Mouse (Mus musculus) MEL (cell line): ENCODE measurements at regions not wholly inside any gene's neighbourhood (a gene's known extent, or its start where the extent isn't known, plus 50 kb on each side); places are given as distances from the start of the nearest gene placed in this dataset.

Experiments used
- DNase-seq: peaks from one replicate; pipeline ENCODE4 v3.0.0; 2011; ENCODE audit warnings: low read depth, low spot score
- H3K27ac ChIP-seq: 2 replicates; pipeline ENCODE4 v1.5.1; 2012; ENCODE audit warnings: low read depth, mild to moderate bottlenecking, control low read depth, low read length, moderate library complexity; ENCODE audit not compliant: control insufficient read depth
- H3K27me3 ChIP-seq, 2 experiments: fragments of 150-350 bp in 1 of 2; sonication (generic) in 1 of 2; 2 replicates each; pipeline ENCODE4 v1.6.1; 2012; ENCODE audit warnings: low read length in 2 of 2, mild to moderate bottlenecking in 2 of 2, improper control_type of control experiment in 1 of 2, moderate library complexity in 1 of 2; ENCODE audit not compliant: insufficient read depth in 2 of 2, control insufficient read depth in 1 of 2
- H3K36me3 ChIP-seq, 2 experiments: 2 replicates each; pipeline ENCODE4 v1.6.1; 2012 to 2014; ENCODE audit warnings: low read length in 2 of 2, improper control_type of control experiment in 1 of 2, inconsistent platforms in 1 of 2, mild to moderate bottlenecking in 1 of 2; ENCODE audit not compliant: insufficient read depth in 2 of 2, control insufficient read depth in 1 of 2
- H3K4me1 ChIP-seq, 2 experiments: fragments of 150-350 bp in 1 of 2; sonication (generic) in 1 of 2; 2 replicates each; pipeline ENCODE4 v1.6.1; 2012; ENCODE audit warnings: low read length in 2 of 2, improper control_type of control experiment in 1 of 2, mild to moderate bottlenecking in 1 of 2; ENCODE audit not compliant: insufficient read depth in 2 of 2, control insufficient read depth in 1 of 2
- H3K4me3 ChIP-seq, 2 experiments: fragments of 150-350 bp in 1 of 2; sonication (generic) in 1 of 2; 2 replicates each; pipeline ENCODE4 v1.5.1; 2012; ENCODE audit warnings: low read depth in 2 of 2, low read length in 2 of 2, mild to moderate bottlenecking in 2 of 2, moderate library complexity in 2 of 2, control low read depth in 1 of 2, improper control_type of control experiment in 1 of 2; ENCODE audit not compliant: control insufficient read depth in 1 of 2, insufficient read depth in 1 of 2
- H3K79me2 ChIP-seq: 2 replicates; pipeline ENCODE4 v1.6.1; 2012; ENCODE audit warnings: mild to moderate bottlenecking, low read length, moderate library complexity; ENCODE audit not compliant: control insufficient read depth, poor library complexity, insufficient read depth
- H3K9ac ChIP-seq: 2 replicates; pipeline ENCODE4 v1.6.1; 2012; ENCODE audit warnings: low read depth, mild to moderate bottlenecking, control low read depth, low read length, moderate library complexity; ENCODE audit not compliant: control insufficient read depth, poor library complexity, severe bottlenecking
- H3K9me3 ChIP-seq: fragments of 150-350 bp; sonication (generic); replicated peaks from 2 replicates; pipeline ENCODE4 v1.6.1; 2012; ENCODE audit warnings: mild to moderate bottlenecking, low read length, improper control_type of control experiment, moderate library complexity; ENCODE audit not compliant: insufficient read depth
- CHD2 ChIP-seq: IDR thresholded peaks from 2 replicates; pipeline ENCODE4 v1.6.1; 2011; ENCODE audit warnings: low read length, improper control_type of control experiment
- CTCF ChIP-seq, 3 experiments: IDR thresholded peaks in 2 of 3; conservative IDR thresholded peaks in 1 of 3; 2 replicates each; pipeline ENCODE4 v1.5.1; 2011 to 2012; ENCODE audit warnings: low read length in 3 of 3, low read depth in 2 of 3, mild to moderate bottlenecking in 2 of 3, improper control_type of control experiment in 1 of 3, inconsistent platforms in 1 of 3, mixed read lengths in 1 of 3, moderate library complexity in 1 of 3; ENCODE audit not compliant: control insufficient read depth in 1 of 3, insufficient read depth in 1 of 3, poor library complexity in 1 of 3, severe bottlenecking in 1 of 3
- ELF1 ChIP-seq: IDR thresholded peaks from 2 replicates; pipeline ENCODE4 v1.6.1; 2014; ENCODE audit warnings: low read depth, mild to moderate bottlenecking, inconsistent platforms, low read length, improper control_type of control experiment, moderate library complexity
- ETS1 ChIP-seq: IDR thresholded peaks from 2 replicates; pipeline ENCODE4 v1.6.1; 2012; ENCODE audit warnings: low read depth, mild to moderate bottlenecking, inconsistent platforms, low read length, improper control_type of control experiment, moderate library complexity
- GABPA ChIP-seq: IDR thresholded peaks from 2 replicates; pipeline ENCODE4 v1.6.1; 2012; ENCODE audit warnings: low read depth, mild to moderate bottlenecking, inconsistent platforms, low read length, improper control_type of control experiment, moderate library complexity
- GATA1 ChIP-seq: IDR thresholded peaks from 2 replicates; pipeline ENCODE4 v1.6.1; 2011; ENCODE audit warnings: low read depth, low read length, improper control_type of control experiment
- HCFC1 ChIP-seq: IDR thresholded peaks from 2 replicates; pipeline ENCODE4 v1.6.1; 2012; ENCODE audit warnings: low read depth, mild to moderate bottlenecking, inconsistent platforms, low read length, improper control_type of control experiment, moderate library complexity
- JUND ChIP-seq: IDR thresholded peaks from 2 replicates; pipeline ENCODE4 v1.6.1; 2011; ENCODE audit warnings: low read depth, mild to moderate bottlenecking, improper control_type of control experiment, low read length
- MAFK ChIP-seq: IDR thresholded peaks from 2 replicates; pipeline ENCODE4 v1.6.1; 2011; ENCODE audit warnings: low read depth, mild to moderate bottlenecking, low read length, improper control_type of control experiment, borderline replicate concordance
- MXI1 ChIP-seq: IDR thresholded peaks from 2 replicates; pipeline ENCODE4 v1.6.1; 2011; ENCODE audit warnings: mild to moderate bottlenecking, low read depth, low read length, improper control_type of control experiment
- MYB ChIP-seq: IDR thresholded peaks from 2 replicates; pipeline ENCODE4 v1.6.1; 2011; ENCODE audit warnings: mild to moderate bottlenecking, low read depth, low read length, improper control_type of control experiment
- NRF1 ChIP-seq: IDR thresholded peaks from 2 replicates; pipeline ENCODE4 v1.6.1; 2014; ENCODE audit warnings: low read depth, mild to moderate bottlenecking, inconsistent platforms, low read length, improper control_type of control experiment, moderate library complexity; ENCODE audit not compliant: poor library complexity, insufficient read depth, severe bottlenecking
- POLR2A ChIP-seq, 2 experiments: IDR thresholded peaks; 2 replicates each; pipeline ENCODE4 v1.6.1; 2011 to 2012; ENCODE audit warnings: low read length in 2 of 2, mild to moderate bottlenecking in 2 of 2, control low read depth in 1 of 2, improper control_type of control experiment in 1 of 2, low read depth in 1 of 2, moderate library complexity in 1 of 2; ENCODE audit not compliant: control insufficient read depth in 1 of 2, insufficient read depth in 1 of 2, poor library complexity in 1 of 2
- POLR2AphosphoS5 ChIP-seq: IDR thresholded peaks from 2 replicates; pipeline ENCODE4 v1.6.1; 2012; ENCODE audit warnings: low read depth, borderline replicate concordance, mild to moderate bottlenecking, inconsistent platforms, low read length, moderate library complexity, mixed read lengths
- SMC3 ChIP-seq: IDR thresholded peaks from 2 replicates; pipeline ENCODE4 v1.6.1; 2011; ENCODE audit warnings: low read depth, low read length, improper control_type of control experiment
- TBP ChIP-seq: IDR thresholded peaks from 2 replicates; pipeline ENCODE4 v1.8.0; 2011; ENCODE audit warnings: low read depth, low read length, improper control_type of control experiment
- ZKSCAN1 ChIP-seq: IDR thresholded peaks from 2 replicates; pipeline ENCODE4 v1.6.1; 2012; ENCODE audit warnings: low read depth, mild to moderate bottlenecking, inconsistent platforms, low read length, improper control_type of control experiment, moderate library complexity
- ZMIZ1 ChIP-seq: IDR thresholded peaks from 2 replicates; pipeline ENCODE4 v1.6.1; 2012; ENCODE audit warnings: low read depth, mild to moderate bottlenecking, inconsistent platforms, low read length, improper control_type of control experiment, moderate library complexity

GRCm38 (mm10) chr13:82372612-82373011 lies 589.7 kb downstream of the Cetn3 start:
- Histone ChIP-seq H3K27ac (no peak overlapping the region), H3K27me3 (no peaks in the 10 kb centered on the region), H3K9ac (no peak overlapping the region), H3K36me3 (no peaks in the 10 kb centered on the region), H3K4me3 (no peak overlapping the region), H3K9me3 (no peaks in the 10 kb centered on the region), H3K79me2 (no peaks in the 10 kb centered on the region), H3K4me1 (no peaks in the 10 kb centered on the region)
- TF ChIP-seq ZKSCAN1 (no peak), SMC3 (no peak), JUND (no peak), MXI1 (no peak), CTCF (IDR thresholded peaks at IDR 0.05 in 2 of 3, conservative IDR thresholded peaks at IDR 0.05 in 1 of 3; ENCODE audit: control insufficient read depth in 1 of 3, insufficient read depth in 1 of 3, low read depth in 2 of 3, low read length in 3 of 3, poor library complexity in 1 of 3, severe bottlenecking in 1 of 3) (no peak), GABPA (no peak), MYB (no peak), POLR2AphosphoS5 (no peak), ELF1 (no peak), TBP (no peak)
- no peak for DNase-seq

- no peak for TF ChIP-seq POLR2A (IDR thresholded peaks at IDR 0.05; ENCODE audit: control insufficient read depth in 1 of 2, insufficient read depth in 1 of 2, low read depth in 1 of 2, low read length in 2 of 2, poor library complexity in 1 of 2)
- TF ChIP-seq ZMIZ1, result no peak
- no peak for TF ChIP-seq JUND
- TF ChIP-seq TBP, result no peak
- no peak for TF ChIP-seq MYB
- no peak for TF ChIP-seq ELF1
- TF ChIP-seq HCFC1, result no peak
- TF ChIP-seq CHD2, result no peak
- TF ChIP-seq CTCF (IDR thresholded peaks at IDR 0.05 in 2 of 3, conservative IDR thresholded peaks at IDR 0.05 in 1 of 3; ENCODE audit: control insufficient read depth in 1 of 3, insufficient read depth in 1 of 3, low read depth in 2 of 3, low read length in 3 of 3, poor library complexity in 1 of 3, severe bottlenecking in 1 of 3), result no peak
- no peak for TF ChIP-seq MAFK
- no peak for TF ChIP-seq GATA1
- no peak for TF ChIP-seq ETS1
- no peak for TF ChIP-seq NRF1
- TF ChIP-seq SMC3, result no peak
- TF ChIP-seq, all 39 proteins: peak for 0
- Histone ChIP-seq H3K4me1 (no peaks in the 10 kb centered on the region), H3K79me2 (no peaks in the 10 kb centered on the region), H3K9me3 (no peaks in the 10 kb centered on the region), H3K4me3 (no peak overlapping the region), H3K9ac (no peak overlapping the region), H3K27me3 (no peaks in the 10 kb centered on the region), H3K36me3 (peaks cover 0 to 2% of the 10 kb centered on the region in 2 experiments; a peak in 2 of 4 replicates), H3K27ac (no peak overlapping the region)
- no peak for DNase-seq
Observed at GRCm38 (mm10) chr13:82392908-82393307, 610.0 kb downstream of the Cetn3 start.
